Mouse (Mus musculus) hindbrain, postnatal 0 days (tissue): Measurements from ENCODE around the gene Nt5c2. TPM values are rescaled to one million over a fixed set of nuclear protein-coding genes. Genes with fewer than 3 reads are reported as not detected.
A peak's percentile ranks its signal among the peaks of the same experiment; 100 is the strongest.
"Not testable (repeated sequence)": the region's sequence is repeated elsewhere in the genome, so short reads cannot be mapped to it uniquely, and the experiment has no call there.

Experiments used
- ATAC-seq: fragments of 200-750 bp; cut with Nextera tagmentation; 2 replicates; pipeline ENCODE4 v1.8.0; 2017; ENCODE audit warnings: mild to moderate bottlenecking, moderate TSS enrichment, moderate library complexity
- DNase-seq: peaks from one replicate; pipeline ENCODE4 v3.0.0-alpha.2; 2015; ENCODE audit warnings: low spot score
- H3K27ac ChIP-seq: fragments of 300-500 bp; sonication (generic); 2 replicates; pipeline ENCODE4 v1.5.1; 2014; ENCODE audit warnings: mild to moderate bottlenecking
- H3K27me3 ChIP-seq: fragments of 300-500 bp; sonication (generic); 2 replicates; pipeline ENCODE4 v1.6.1; 2014; ENCODE audit warnings: low read length, mixed read lengths; ENCODE audit not compliant: insufficient read depth
- H3K36me3 ChIP-seq: fragments of 300-500 bp; sonication (generic); 2 replicates; pipeline ENCODE4 v1.6.1; 2014; ENCODE audit warnings: low read length, mixed read lengths; ENCODE audit not compliant: insufficient read depth
- H3K4me1 ChIP-seq: fragments of 300-500 bp; sonication (generic); 2 replicates; pipeline ENCODE4 v1.6.1; 2014; ENCODE audit warnings: antibody characterized with exemption, low read length, mixed read lengths; ENCODE audit not compliant: insufficient read depth
- H3K4me2 ChIP-seq: fragments of 300-500 bp; sonication (generic); 2 replicates; pipeline ENCODE4 v1.6.1; 2014; ENCODE audit warnings: low read depth, mild to moderate bottlenecking, low read length, moderate library complexity, mixed read lengths
- H3K4me3 ChIP-seq: fragments of 300-500 bp; sonication (generic); 2 replicates; pipeline ENCODE4 v1.5.1; 2014; ENCODE audit warnings: low read length
- H3K9ac ChIP-seq: fragments of 300-500 bp; sonication (generic); replicated peaks from 2 replicates; pipeline ENCODE4 v1.6.1; 2014; ENCODE audit warnings: mild to moderate bottlenecking, low read length, moderate library complexity, mixed read lengths
- H3K9me3 ChIP-seq: fragments of 300-500 bp; sonication (generic); 2 replicates; pipeline ENCODE4 v1.6.1; 2016; ENCODE audit warnings: low read length, mixed read lengths
- CTCF ChIP-seq: IDR thresholded peaks from 2 replicates; pipeline ENCODE4 v1.5.1; 2016; ENCODE audit warnings: antibody characterized with exemption, control low read depth, low read depth
- WGBS: fragments of 180-500 bp; shearing (Covaris S2); extraction: QIAGEN DNeasy Blood & Tissue Kit; methylation state at CpG from one replicate; pipeline ENCODE4 v1.1.7; 2014; 5-methylcytosine and 5-hydroxymethylcytosine counted together
- polyA plus RNA-seq: library from polyadenylated mRNA; unstranded; fragments of >200 nt; fragmentation: Nextera tagmentation; extraction: Ambion mirVana; gene quantifications from 2 replicates; pipeline ENCODE4 v1.2.1, GENCODE M21; 2015
- total RNA-seq: library from RNA; depleted of rRNA; stranded (reverse); fragments of >200 nt; gene quantifications from 2 replicates; pipeline ENCODE4 v1.2.3, GENCODE M21; 2014

The Nt5c2 gene
- total and polyA plus RNA-seq, 2 experiments from 2014 or later = 43.4 to 79.8 TPM

GRCm38 (mm10) chr19:46991145-46991544, 23.8 kb downstream of the Nt5c2 start:
- ATAC-seq (peak; percentile 74; the same call in 1 of the 2 replicates), DNase-seq (peak; percentile 91)
- Histone ChIP-seq H3K4me2 (no peak overlapping the region), H3K9ac (no peak overlapping the region), H3K27ac (no peak overlapping the region), H3K4me3 (no peak overlapping the region), H3K4me1 (peaks cover 4% of the 10 kb centered on the region; the same call in 1 of the 2 replicates), H3K27me3 (no peaks in the 10 kb centered on the region), H3K9me3 (no peaks in the 10 kb centered on the region), H3K36me3 (no peaks in the 10 kb centered on the region)
- peak; percentile 97 for TF ChIP-seq CTCF
- WGBS = 13% methylated on average over 5 of the region's 5 CpGs

DNA sequence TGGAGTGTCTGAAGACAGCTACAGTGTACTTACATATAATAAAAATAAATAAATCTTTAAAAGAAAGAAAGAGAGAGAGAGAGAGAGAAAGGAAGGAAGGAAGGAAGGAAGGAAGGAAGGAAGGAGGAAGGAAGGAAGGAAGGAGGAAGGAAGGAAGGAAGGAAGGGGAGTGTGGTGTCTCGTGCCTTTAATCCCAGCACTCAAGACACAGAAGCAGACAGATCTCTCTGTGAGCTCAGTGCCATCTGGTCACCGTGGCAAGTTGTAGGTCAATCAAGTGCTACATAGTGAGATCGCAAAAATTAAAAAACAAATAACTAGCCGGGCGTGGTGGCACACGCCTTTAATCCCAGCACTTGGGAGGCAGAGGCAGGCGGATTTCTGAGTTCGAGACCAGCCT, 24.3 kb downstream of the Nt5c2 start:
- not testable (repeated sequence) for DNase-seq, ATAC-seq, H3K4me1 ChIP-seq, H3K36me3 ChIP-seq, H3K9ac ChIP-seq, H3K27ac ChIP-seq, H3K4me3 ChIP-seq, H3K4me2 ChIP-seq, H3K27me3 ChIP-seq, H3K9me3 ChIP-seq
- 78% methylated on average over 8 of the region's 8 CpGs for WGBS

GRCm38 (mm10) chr19:46990153-46990518, 24.8 kb downstream of the Nt5c2 start:
- H3K4me1 ChIP-seq = peaks cover 4% of the 10 kb centered on the region; the same call in 1 of the 2 replicates
- H3K27me3 ChIP-seq = no peaks in the 10 kb centered on the region
- DNase-seq = no peak
- 80% methylated on average over 3 of the region's 3 CpGs for WGBS
- H3K4me2 ChIP-seq = no peak overlapping the region
- TF ChIP-seq CTCF = no peak
- H3K9ac ChIP-seq = no peak overlapping the region
- no peaks in the 10 kb centered on the region for H3K36me3 ChIP-seq
- no peak overlapping the region for H3K4me3 ChIP-seq
- no peaks in the 10 kb centered on the region for H3K9me3 ChIP-seq
- no peak for ATAC-seq
- H3K27ac ChIP-seq = no peak overlapping the region

DNA sequence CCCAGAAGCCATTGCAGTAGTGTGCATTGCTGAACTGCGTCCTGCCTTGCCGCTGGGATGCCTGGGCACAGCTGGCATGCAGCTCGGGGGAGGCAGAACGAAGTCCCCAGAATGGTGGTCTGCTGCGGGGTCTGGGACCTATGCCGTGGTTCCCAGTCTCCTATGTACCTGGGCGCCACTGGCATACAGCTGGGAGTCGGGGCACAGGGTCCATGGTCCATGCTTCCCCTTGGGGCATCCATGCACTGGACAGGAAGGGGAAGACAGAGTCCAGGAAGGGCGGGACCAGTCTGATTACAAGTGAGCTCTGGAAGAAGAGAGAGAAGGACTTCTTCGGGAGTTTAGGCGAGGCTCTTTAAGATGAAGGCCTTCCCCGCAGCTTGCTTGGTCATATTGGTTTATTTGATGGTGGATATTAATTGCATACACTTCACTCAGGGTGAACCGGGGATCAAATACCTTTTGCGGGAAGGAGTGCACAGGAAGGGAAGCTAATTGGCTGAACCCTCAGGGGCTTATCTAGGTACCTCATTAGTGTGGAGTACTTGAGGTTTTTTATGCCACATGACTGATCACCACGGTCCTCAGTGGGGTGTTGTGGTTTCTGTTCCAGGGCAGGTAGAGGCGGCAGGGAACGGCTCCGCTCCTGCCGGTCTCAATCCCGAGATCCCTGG, 25.3 kb downstream of the Nt5c2 start:
- Histone ChIP-seq H3K9me3 (no peaks in the 10 kb centered on the region), H3K27ac (no peak overlapping the region), H3K4me1 (peaks cover 4% of the 10 kb centered on the region; the same call in 1 of the 2 replicates), H3K36me3 (no peaks in the 10 kb centered on the region), H3K27me3 (no peaks in the 10 kb centered on the region), H3K4me2 (no peak overlapping the region), H3K4me3 (no peak overlapping the region), H3K9ac (no peak overlapping the region)
- DNase-seq = no peak
- WGBS = 79% methylated on average over 20 of the region's 20 CpGs
- TF ChIP-seq CTCF = no peak
- ATAC-seq = no peak

DNA sequence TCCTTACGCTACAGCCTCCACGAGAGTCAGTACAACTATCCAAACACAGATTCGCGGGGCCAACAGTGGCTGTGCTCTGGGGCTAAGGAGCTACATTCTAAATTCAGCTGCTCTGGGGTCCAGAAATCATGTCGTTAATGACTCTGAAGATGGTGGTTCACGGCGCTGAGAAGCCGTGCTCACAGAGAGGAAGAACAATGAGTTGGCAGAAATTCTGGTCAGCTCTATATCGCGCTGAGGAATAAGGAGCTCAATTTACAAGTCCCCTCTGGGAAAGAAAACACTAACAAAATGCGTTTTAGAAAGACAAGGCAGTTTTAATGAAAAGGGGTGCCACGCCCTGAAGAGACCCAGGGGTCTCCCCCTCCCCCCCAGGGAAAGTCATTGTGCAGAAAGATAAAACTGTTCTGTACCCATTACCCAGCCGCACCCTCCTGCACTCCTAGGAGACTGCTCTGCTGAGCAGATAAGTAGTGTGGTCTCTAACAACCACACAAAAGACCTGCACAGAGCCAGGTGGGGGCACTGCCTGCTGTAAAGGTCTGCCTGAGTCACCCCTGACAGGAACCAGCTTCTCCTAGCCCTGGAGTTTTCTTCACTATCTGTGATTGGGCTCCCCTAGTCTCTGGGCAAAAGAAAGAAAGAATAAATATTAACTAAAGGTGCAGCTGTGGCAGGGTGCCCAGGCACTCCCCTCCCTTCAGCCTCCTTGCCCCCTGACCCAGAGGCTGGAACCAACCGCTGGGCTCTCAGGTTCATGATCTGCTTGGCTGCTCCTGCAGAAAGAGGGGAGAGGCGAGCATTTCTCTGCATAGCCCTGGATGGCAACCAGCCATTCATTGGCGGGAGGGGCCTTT, 26.5 kb downstream of the Nt5c2 start:
- H3K9ac ChIP-seq = no peak overlapping the region
- 46% methylated on average over 16 of the region's 16 CpGs for WGBS
- no peak for TF ChIP-seq CTCF
- no peaks in the 10 kb centered on the region for H3K27me3 ChIP-seq
- H3K4me3 ChIP-seq = no peak overlapping the region
- ATAC-seq (no peak), DNase-seq (no peak)
- H3K9me3 ChIP-seq = no peaks in the 10 kb centered on the region
- H3K36me3 ChIP-seq = no peaks in the 10 kb centered on the region
- no peak overlapping the region for H3K4me2 ChIP-seq
- no peak overlapping the region for H3K27ac ChIP-seq
- peaks cover 4% of the 10 kb centered on the region; the same call in 1 of the 2 replicates for H3K4me1 ChIP-seq

DNA sequence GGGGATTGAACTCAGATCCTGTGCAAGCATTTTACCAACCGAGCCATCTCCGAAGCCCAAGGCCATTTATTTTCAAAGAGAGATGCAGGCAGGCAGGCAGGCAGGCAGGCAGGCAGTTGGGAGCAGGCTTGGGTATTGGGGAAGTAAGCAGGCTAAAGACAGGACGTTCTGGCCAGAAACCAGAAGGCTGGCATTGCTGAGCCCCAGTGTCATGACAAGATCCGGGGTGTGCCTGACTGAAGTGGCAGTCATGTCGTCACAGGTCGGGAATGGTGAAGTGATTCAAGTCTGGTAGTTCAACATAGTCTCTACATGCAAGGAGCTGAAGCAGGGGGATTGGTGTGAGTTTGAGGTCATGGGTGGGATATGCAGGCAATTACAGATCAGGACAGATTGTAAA, 27.3 kb downstream of the Nt5c2 start:
- H3K4me2 ChIP-seq = no peak overlapping the region
- peaks cover 4% of the 10 kb centered on the region; the same call in 1 of the 2 replicates for H3K4me1 ChIP-seq
- DNase-seq (no peak), ATAC-seq (no peak)
- no peak overlapping the region for H3K9ac ChIP-seq
- no peaks in the 10 kb centered on the region for H3K36me3 ChIP-seq
- H3K27ac ChIP-seq = no peak overlapping the region
- no peaks in the 10 kb centered on the region for H3K9me3 ChIP-seq
- TF ChIP-seq CTCF = no peak
- no peak overlapping the region for H3K4me3 ChIP-seq
- no peaks in the 10 kb centered on the region for H3K27me3 ChIP-seq
- 80% methylated on average over 6 of the region's 6 CpGs for WGBS
